Mouse (Mus musculus) liver, embryonic 14.5 days (tissue): Measurements from ENCODE around the gene Ch25h.

Experiments
- CTCF ChIP-seq: IDR thresholded peaks from 2 replicates; pipeline ENCODE4 v1.5.1; 2016; ENCODE audit warnings: antibody characterized with exemption, low read depth, control low read depth
- EP300 ChIP-seq: IDR thresholded peaks from 2 replicates; pipeline ENCODE4 v1.6.1; 2016; ENCODE audit warnings: antibody characterized with exemption, low read depth

- TF ChIP-seq CTCF (no peak), EP300 (no peak)
Observed at GRCm38 (mm10) chr19:34468216-34468615, 6.7 kb downstream of the Ch25h start.
